Mouse (Mus musculus) C2C12 (cell line): ENCODE data around the gene Ccdc180.

ENCODE experiments used
- MAX ChIP-seq: IDR thresholded peaks from one replicate; pipeline ENCODE4 v1.6.1; 2011; ENCODE audit warnings: mild to moderate bottlenecking, control low read depth
- MYOG ChIP-seq: IDR thresholded peaks from one replicate; pipeline ENCODE4 v1.6.1; 2011; ENCODE audit not compliant: control insufficient read depth, insufficient read length; ENCODE audit errors: extremely low read depth

DNA sequence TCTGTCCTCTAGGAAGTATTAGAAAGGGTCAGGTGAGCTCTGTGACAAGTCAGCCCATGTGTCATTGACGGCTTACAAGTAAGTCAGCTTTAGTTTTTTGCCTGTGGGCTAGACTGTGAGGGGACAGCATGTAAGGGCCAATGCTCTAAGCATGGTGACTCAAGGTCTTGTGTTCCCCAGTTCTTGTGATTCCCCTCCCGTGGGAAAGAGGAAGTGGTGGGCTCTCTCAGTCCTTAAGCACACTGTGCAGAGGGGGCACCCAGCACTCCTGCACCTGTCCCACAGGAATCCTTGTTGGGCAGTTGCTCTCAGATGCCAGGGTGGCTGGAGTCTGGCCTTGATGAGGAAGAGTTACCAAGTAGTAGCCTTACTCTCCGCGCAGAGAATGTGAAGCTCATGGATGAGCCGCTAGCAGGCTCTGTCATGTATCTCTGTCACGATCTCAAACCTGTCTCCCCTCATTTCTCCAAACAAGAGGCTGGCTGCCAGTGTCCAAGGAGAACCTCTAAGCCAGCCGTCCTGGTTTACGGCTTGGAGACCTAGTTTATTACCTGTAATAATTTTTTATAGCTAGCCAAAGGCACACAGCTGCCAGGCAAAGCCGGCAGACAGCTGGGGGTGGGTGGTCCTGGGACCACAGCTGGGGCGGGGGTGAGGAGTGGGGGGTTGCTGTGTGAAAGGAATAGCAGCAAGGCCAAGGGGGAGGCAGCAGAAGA lies 41.8 kb upstream of the Ccdc180 start, which contains the start of gene Stra6l:
- no peak for TF ChIP-seq MAX
- no peak for TF ChIP-seq MYOG
